Mouse (Mus musculus) left cerebral cortex, postnatal 25 days (tissue): ENCODE measurements around the gene 2310011J03Rik. TPM values are rescaled to one million over a fixed set of nuclear protein-coding genes. Genes with fewer than 3 reads are reported as not detected.
"Not testable (repeated sequence)": the region's sequence is repeated elsewhere in the genome, so short reads cannot be mapped to it uniquely, and the experiment has no call there.

ENCODE experiments used
- DNase-seq, 2 experiments: peaks; one replicate each; pipeline ENCODE4 v3.0.0; 2022; ENCODE audit warnings: low spot score in 2 of 2, mixed read lengths in 1 of 2
- intact Hi-C: fragments of 180-260 bp; cut with DNase I; formaldehyde crosslinking; loops from one replicate; pipeline ENCODE4 v1.15.1; 2025
- total RNA-seq, 2 experiments: library from RNA; stranded (reverse); gene quantifications; 2 replicates each; pipeline ENCODE4 v1.2.3; 2021

2310011J03Rik gene
- total RNA-seq: 10 to 100 TPM; 27.3 to 29.8 TPM

GRCm38 (mm10) chr10:80320340-80320760 is at the start of gene 2310011J03Rik:
Gene 2310011J03Rik (minus strand): TSS chr10:80320537.
- DNase-seq: peak; percentile 91 to 96
- intact Hi-C loops: no loop called here

GRCm38 (mm10) chr10:80368392-80368791 is 48.1 kb upstream of the 2310011J03Rik start:
- no peak for DNase-seq
- intact Hi-C loops: no loop called here

GRCm38 (mm10) chr10:80367954-80368353 is 47.6 kb upstream of the 2310011J03Rik start:
- DNase-seq: no peak
- intact Hi-C loops: no loop called here

- intact Hi-C loops: no loop called here
- no peak for DNase-seq
Observed at GRCm38 (mm10) chr10:80365736-80366135, 45.4 kb upstream of the 2310011J03Rik start.

- intact Hi-C loops: no loop called here
- no peak for DNase-seq
Observed at GRCm38 (mm10) chr10:80363734-80364133, 43.4 kb upstream of the 2310011J03Rik start.

GRCm38 (mm10) chr10:80357994-80358639 is 37.8 kb upstream of the 2310011J03Rik start:
- intact Hi-C loops: loop anchor here (2.0 kb wide), 1 partner anchor 15 kb away; no protein-coding TSS in a partner anchor
- DNase-seq: no peak

- peak in 1 of 2 experiments; percentile 71 for DNase-seq
- intact Hi-C loops: loop anchor here (2.0 kb wide), 1 partner anchor 15 kb away; no protein-coding TSS in a partner anchor
Observed at GRCm38 (mm10) chr10:80357336-80357735, 37.0 kb upstream of the 2310011J03Rik start.

- no peak for DNase-seq
- intact Hi-C loops: loop anchor here (2.0 kb wide), 1 partner anchor 16 kb away; no protein-coding TSS in a partner anchor
Observed at GRCm38 (mm10) chr10:80356737-80357136, 36.4 kb upstream of the 2310011J03Rik start.

GRCm38 (mm10) chr10:80356001-80356682 is 35.8 kb upstream of the 2310011J03Rik start, which contains the start of gene Plk5:
Gene Plk5 (plus strand): TSS chr10:80356459.
- intact Hi-C loops: loop anchor here (2.0 kb wide), 1 partner anchor 17 kb away; no protein-coding TSS in a partner anchor

GRCm38 (mm10) chr10:80355431-80355830 is 35.1 kb upstream of the 2310011J03Rik start:
- intact Hi-C loops: no loop called here
- no peak for DNase-seq

More at GRCm38 (mm10) chr10:80356001-80356682, 35.8 kb upstream of the 2310011J03Rik start, which contains the start of gene Plk5:
- peak in 1 of 2 experiments; percentile 47 for DNase-seq

- intact Hi-C loops: no loop called here
- no peak for DNase-seq
Observed at GRCm38 (mm10) chr10:80352727-80353126, 32.4 kb upstream of the 2310011J03Rik start.

GRCm38 (mm10) chr10:80351896-80352295 is 31.6 kb upstream of the 2310011J03Rik start:
- intact Hi-C loops: loop anchor here (2.0 kb wide), 1 partner anchor 23 kb away; no protein-coding TSS in a partner anchor
- DNase-seq: no peak

GRCm38 (mm10) chr10:80350292-80350691 is 30.0 kb upstream of the 2310011J03Rik start:
- DNase-seq: peak; percentile 78 to 82
- intact Hi-C loops: loop anchor here (2.0 kb wide), 1 partner anchor 25 kb away; no protein-coding TSS in a partner anchor

- intact Hi-C loops: loop anchor here (2.0 kb wide), 1 partner anchor 54 kb away; the partner anchor contains the start of gene Apc2
- no peak for DNase-seq
Observed at GRCm38 (mm10) chr10:80348981-80349380, 28.6 kb upstream of the 2310011J03Rik start.

- DNase-seq: no peak
- intact Hi-C loops: loop anchor here (2.0 kb wide), 1 partner anchor 54 kb away; the partner anchor contains the start of gene Apc2
Observed at GRCm38 (mm10) chr10:80348244-80348781, 28.0 kb upstream of the 2310011J03Rik start, which contains the start of gene Adamtsl5. Gene Adamtsl5 (minus strand): TSS chr10:80348412.

GRCm38 (mm10) chr10:80347514-80347967 is 27.2 kb upstream of the 2310011J03Rik start:
- intact Hi-C loops: no loop called here
- no peak for DNase-seq

GRCm38 (mm10) chr10:80345929-80346328 is 25.6 kb upstream of the 2310011J03Rik start:
- intact Hi-C loops: not testable (repeated sequence)

GRCm38 (mm10) chr10:80345122-80345521 is 24.8 kb upstream of the 2310011J03Rik start:
- DNase-seq: no peak
- intact Hi-C loops: no loop called here

More at GRCm38 (mm10) chr10:80345929-80346328, 25.6 kb upstream of the 2310011J03Rik start:
- DNase-seq: not testable (repeated sequence)

GRCm38 (mm10) chr10:80344131-80344661 is 23.9 kb upstream of the 2310011J03Rik start:
- DNase-seq: peak in 1 of 2 experiments; percentile 46
- intact Hi-C loops: no loop called here
